Mouse (Mus musculus): ENCODE data around the gene Fam178b.

- no peak for TF ChIP-seq CTCF (IDR thresholded peaks at IDR 0.05; ENCODE audit: low read depth, low read length)
- no peak for TF ChIP-seq GATA1 (IDR thresholded peaks at IDR 0.05; ENCODE audit: borderline replicate concordance, low read length)
- no peak for TF ChIP-seq GATA2 (IDR thresholded peaks at IDR 0.05; ENCODE audit: borderline replicate concordance, low read depth, low read length)
- no peak for TF ChIP-seq TAL1 (conservative IDR thresholded peaks at IDR 0.05; ENCODE audit: low read depth, low read length)
These were observed 24.2 kb upstream of the Fam178b start for GRCm38 (mm10) chr1:36707166-36707565.

Data from G1E (cell line).